Mouse (Mus musculus): ENCODE measurements around the gene Ankrd1.
A peak's percentile ranks its signal among the peaks of the same experiment; 100 is the strongest.

The Ankrd1 gene

DNA sequence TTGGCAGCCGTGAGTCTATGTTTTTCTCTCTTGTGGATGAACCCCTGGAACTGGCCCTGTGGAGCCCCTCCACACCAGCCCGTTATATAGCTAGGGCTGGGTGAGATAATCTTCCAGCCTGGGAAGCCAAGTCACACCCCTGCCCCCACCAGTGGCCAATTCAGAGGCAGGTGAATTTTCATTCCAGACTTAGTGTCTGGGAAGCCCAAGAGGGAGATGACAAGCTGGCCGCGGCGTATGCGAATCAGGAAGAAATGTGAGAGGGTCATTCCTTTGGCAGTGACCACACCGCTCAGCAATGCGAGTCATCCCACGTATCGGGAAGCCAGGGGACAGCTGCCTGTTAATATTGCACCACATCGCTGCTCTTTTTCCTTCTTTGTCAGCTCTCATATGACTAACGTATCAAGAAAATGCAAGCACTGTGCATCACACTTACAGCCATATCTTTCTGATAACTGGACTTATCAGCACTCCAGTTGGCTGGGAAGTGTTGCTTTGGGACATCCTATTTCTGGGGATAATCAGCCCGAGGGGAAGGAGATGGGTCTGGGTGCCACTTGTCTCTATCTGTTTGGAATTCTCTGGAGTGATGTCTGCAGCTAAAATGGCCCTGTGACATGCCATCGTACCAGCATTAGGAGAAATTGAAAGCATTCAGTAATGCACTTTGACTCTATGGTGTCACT lies at the start of gene Ankrd1:
TSS of gene Ankrd1 (minus strand) at position 317 of the 689 bp plus-strand sequence.
- DNase-seq (ENCODE audit: low read depth, low spot score): peak; percentile 30

DNA sequence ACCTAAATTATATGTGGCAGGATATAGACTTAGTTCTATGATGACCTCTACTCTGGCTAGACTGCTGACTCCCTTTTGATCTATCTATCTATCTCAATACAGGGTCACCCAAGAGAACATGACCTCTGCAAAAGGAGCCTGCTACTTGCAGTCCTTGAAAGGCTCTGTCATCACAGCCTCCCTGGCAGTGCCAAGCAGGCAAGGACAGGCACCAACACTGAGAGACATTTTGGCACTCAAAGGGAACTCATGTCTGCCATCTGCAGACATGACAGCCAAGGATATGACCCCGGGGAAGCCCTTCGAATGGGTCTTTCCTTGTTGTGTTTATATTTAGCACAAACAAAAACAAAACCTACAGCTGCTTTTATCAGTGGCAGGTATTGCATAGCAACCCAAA lies 49.2 kb upstream of the Ankrd1 start:
- DNase-seq (ENCODE audit: low read depth, low spot score): no peak

DNA sequence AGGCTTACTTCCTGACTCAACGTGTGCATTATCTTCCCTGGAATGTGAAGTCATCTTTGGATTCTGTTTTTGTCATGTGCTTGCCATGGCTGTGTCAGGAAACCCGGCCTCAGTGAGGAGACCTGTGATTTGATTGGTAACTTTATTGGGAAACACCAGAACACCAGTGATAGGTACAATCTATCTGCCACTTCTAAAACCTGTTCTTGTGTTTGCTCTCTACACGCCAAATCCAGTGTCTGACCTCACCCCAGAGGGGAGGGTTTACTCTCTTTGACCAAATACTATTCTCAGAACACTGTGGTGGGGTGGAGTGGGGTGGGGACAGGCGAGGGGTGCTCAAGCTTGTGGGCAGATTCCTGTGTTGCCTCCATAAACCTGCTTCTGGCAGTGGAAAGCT lies 48.2 kb upstream of the Ankrd1 start:
- DNase-seq (ENCODE audit: low read depth, low spot score): no peak

DNA sequence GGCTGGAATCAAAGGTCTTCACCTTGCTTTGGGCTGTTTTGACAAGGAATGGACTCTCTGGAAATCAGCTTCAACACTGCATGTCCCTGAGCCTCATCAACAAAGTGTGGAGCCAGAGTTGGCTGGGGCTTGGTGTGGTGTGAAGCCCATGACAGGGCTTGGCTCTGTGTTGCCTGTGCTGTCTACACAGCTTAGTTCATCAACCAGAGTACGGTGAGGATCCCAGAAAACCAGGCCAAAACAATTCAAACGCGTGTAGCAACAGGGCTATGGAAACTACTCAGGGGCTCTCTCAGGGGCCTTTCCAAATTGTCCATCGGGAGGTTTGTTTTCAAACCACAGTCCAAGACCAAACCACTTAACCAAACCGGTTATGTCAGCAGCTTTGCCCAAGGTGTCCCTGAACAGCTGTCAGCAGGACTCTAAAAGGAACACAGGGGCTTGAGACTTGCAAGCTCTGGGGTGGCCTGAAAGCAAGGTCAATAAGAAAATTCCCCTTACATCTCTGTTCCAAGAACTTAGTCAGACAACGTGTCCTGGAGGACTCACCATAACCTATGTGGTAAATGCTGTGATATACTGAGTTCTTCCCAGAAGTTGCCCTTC lies 47.5 kb upstream of the Ankrd1 start:
- DNase-seq (ENCODE audit: low read depth, low spot score): no peak

DNA sequence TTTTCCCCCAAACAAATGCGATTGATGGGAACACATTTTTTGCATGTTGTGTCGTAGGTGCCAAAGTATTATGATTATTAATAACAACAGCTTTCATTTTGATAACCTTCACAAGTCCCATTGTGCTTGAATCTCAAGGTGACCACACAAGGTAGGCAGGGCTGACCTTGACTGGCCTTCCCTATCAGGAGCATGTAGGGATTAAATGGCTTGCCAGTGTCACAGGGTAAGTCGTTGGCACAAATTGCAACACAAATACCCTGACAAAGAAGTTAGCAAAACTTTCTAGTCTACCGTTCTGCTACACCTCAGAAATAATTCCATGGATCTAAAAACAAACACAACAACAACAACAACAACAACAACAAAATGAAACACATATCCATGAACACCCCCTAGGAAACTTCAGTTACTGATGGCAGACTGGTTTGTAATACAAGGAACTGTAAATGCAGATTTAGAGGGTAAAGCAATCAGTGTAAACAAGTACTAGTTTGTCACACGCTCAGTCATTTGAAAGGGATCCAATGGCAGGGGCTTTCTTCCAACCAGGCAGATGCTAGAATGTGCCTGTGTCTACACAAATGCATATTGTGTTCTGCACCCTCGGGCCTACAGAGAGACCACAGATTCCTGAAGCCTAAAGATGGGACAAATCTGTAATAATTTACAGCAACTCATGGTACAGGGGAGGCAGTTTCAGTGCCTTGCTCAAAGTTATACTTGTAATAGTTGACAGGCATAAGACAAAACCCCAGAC lies 46.7 kb upstream of the Ankrd1 start:
- no peak for DNase-seq (ENCODE audit: low read depth, low spot score)

DNA sequence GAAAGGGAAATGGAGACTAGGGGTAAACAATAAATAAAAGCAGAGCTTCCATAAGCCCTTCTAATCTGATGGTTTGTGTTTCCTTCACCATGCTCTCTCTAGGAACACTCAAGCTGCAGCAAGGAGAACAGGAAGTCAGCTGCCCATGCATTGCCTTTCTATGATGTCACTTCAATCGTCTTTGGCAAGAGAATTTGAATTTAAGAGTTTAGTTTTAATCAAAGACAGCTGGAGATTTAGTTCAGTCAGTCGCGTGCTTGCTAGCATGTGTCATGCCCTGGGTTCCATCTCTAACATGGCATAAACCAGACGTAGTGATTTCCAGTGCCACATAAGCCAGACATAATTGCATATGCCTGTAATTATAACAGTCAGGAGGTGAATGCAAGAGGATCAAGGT lies 45.5 kb upstream of the Ankrd1 start:
- DNase-seq (ENCODE audit: low read depth, low spot score): no peak

DNA sequence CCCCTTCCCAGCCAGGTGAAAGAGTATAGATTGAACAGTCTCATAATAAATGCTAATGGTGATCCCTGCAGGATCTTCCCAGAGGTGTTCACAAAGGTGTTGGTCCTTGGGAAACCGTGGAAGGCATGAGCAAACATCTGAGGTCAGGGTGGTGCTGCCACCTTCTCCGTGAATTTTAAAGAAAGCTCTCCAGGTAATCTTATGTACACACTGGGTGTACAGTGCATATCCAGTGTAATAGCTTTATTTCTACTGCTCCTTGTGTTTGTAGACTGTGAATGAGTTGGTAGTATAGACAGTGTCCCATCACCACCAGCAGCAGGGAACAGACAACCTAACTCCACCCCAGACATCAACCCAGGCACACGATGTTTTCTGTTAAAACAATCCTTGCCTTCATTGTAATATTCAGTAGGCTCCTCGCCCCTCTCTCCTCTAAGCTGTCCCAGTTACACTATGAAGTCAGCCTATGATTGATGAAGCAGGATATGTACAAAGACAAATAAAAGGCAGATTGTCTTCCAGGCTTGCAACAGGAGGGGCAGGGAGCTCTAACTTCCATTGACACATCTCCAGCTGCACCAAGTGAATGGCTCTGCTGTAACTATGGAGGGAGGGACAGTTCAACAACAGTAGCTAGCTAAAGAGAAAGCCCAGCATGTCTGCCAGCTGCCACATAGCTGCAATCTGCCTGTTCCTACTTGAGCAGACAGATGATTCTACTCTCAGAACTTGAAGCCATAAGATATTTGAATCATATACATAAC lies 30.5 kb upstream of the Ankrd1 start:
- DNase-seq (ENCODE audit: low read depth, low spot score): no peak

DNA sequence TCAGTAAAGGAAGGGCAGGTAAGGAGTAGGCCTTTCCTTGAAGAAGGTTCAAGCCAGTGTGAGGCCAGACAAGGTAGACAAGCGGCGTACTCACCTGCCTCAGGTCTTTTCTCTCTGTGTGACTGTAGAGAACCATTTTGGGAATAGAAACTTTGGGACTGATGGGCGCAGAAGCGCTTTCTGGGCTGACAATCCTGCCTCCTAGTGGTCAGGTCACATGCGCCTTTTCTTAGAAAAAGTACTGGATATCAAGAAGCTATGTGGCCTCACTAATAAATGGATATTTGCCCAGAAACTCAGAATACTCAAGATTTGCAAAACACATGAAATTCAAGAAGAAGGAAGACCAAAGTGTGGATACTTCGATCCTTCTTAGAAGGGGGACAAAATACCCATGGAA lies 28.7 kb upstream of the Ankrd1 start:
- no peak for DNase-seq (ENCODE audit: low read depth, low spot score)

DNA sequence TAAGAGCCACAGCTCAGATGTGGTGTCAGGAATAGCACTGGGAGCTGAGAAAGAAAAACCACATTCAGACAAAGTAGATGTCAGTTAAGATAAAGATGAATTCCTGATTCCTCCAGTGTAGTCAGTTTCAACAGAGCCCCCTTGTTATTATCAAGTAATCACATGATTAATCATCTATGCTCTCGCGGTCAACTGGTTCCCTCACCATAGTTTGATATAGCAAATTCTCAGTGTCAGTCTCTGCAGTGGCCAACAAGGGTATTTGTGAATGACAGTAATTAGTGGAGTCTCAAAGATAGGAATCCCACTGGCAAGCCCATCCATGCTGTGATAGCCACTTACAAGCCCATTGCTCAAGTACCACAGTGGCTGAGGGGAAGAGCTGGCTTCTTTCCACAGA lies 23.7 kb upstream of the Ankrd1 start:
- no peak for DNase-seq (ENCODE audit: low read depth, low spot score)

DNA sequence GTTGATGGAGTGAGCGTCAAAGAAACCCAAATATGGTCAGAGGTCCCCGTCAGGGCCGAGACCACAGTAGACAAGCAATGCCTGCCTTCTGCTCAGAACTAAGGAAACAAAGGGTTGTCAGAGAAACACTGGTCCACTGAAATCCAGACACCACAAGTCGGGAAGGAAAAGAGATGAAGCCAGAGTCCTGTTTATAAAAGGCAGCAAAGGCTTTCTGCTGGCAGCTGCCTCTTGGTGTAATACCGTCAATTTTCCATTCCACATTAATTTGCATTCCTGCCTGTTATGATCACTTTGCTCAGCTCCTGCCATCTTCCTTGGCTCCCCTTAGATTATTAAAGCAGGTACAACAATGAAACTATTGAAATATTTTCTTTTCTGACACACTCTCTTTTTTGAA lies 13.8 kb upstream of the Ankrd1 start:
- DNase-seq (ENCODE audit: low read depth, low spot score): no peak

DNA sequence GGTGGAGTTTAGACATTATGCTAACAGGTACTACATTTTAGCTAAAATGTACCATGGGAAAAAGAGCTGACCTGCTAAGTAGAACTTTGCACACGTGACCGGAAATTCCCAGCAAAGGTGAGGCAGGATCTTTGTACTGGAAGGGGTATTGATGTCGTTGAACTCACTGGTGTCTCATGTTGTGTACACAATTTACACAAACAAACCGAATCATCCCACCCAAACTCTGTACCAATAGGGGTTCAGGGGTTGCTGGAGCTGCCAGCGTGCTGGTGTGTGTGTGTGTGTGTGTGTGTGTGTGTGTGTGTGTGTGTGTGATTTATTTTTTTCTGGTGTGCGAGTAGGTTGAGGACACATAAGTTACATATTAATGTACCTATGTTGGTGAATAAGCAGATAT lies 13.2 kb upstream of the Ankrd1 start:
- no peak for DNase-seq (ENCODE audit: low read depth, low spot score)

DNA sequence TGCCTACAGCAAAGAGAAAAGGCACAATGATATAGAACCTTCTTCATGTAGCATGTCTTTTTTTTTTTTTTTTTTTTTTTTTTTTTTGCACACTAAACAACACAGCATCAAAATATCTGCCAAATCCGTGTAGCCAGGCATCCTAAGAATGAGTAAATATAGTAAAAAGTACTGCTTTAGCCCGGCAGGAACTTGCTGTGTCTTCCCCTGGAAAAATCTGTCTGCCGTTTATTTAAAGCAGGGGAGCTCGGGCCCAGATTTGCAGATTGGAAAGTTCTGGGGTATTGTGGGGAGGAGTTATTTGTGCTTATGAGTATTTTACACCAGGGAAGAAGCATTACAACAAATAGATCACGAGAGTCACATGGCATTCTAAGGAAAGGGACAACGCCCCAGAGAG lies 12.1 kb upstream of the Ankrd1 start:
- DNase-seq (ENCODE audit: low read depth, low spot score): no peak

DNA sequence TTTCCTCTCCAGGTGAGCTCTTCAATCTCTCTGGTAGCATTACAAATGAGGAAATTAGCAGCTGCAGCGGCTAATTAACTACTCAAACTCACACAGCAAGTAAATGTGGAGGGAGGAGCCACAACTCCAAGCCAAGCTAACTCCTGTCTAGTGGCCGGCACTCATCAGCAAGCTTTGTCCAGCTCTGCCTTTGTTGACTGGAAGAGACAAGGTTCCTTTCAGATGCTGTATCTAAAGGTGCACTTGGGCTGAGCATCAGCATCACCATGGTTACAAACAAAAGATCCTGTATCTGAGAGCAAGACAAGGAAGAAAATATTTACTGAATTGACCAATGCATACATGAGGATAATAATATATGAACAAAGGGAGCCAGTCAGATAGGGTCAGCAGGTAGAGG lies 10.3 kb upstream of the Ankrd1 start:
- DNase-seq (ENCODE audit: low read depth, low spot score): no peak

DNA sequence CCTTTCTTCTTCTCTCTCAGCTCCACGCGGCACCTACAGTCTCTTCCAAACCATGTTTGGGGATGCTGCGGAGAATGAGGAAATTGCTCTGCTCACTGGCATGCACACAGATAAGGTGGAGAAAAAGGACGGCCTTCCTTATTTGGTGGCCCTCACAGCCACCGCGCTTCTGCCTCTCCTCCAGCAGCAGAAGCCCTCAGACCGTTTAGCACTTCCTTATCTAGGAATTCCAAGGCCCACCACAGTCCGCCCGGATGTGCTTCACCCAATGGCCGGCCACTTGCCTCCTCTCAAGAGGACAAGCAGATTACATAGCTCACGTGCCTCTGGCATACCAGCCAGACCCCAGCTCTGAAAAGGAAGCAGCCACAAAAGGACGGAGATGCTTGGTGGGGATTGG lies 9.7 kb upstream of the Ankrd1 start:
- DNase-seq (ENCODE audit: low read depth, low spot score): no peak

DNA sequence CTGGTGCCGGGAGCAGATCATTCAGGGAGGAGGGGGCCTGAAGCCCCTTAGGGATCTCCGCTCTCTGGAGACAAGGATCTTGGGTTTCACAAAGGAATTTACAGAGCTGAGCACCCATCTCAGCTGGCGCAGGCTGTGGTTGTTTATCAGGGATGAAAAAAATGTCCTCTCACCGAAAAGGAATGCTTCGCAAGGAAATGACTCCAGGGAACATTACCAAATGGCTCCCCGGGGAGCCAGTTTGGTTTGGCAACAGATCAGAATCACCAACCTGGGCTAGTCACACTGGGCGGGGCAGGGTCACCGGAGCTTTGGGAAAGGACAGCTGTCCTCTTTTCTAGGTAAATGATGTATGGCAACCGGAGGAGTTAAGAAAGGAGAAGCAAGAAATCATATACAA lies 9.3 kb upstream of the Ankrd1 start:
- peak; percentile 16 for DNase-seq (ENCODE audit: low read depth, low spot score)

DNA sequence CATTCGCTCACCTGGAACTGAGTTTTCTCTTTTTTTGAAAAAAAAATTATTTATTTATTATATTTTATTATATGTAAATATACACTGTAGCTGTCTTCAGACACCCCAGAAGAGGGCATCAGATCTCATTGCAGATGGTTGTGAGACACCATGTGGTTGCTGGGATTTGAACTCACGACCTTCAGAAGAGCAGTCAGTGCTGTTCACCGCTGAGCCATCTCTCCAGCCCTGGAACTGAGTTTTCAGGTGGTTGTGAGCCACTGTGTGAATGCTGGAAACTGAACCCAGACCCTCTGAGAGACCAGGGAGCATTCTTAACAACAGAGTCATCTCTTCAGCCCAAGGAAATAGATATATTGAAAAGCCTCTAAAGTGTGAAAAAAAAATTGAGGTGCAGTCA lies 8.5 kb upstream of the Ankrd1 start:
- DNase-seq (ENCODE audit: low read depth, low spot score): no peak

DNA sequence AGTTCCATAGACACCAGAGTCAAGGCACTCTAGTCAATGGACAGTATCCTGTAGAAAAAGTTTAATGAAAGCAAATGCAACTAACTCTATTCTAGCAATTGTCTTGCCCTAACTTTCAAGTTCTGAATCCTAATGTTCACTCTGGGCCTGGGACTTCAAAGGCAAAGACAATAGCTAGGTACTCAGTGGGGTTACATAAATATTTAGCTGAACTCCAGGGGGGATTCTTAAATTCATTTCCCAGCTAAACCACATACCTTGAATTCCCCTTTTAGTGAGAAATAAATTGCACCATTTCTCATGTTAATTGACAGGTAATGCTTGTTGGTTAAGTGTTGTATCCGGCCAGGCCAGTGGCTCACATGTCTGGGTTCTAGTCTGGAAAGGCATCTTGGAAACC lies 4.3 kb upstream of the Ankrd1 start:
- no peak for DNase-seq (ENCODE audit: low read depth, low spot score)

DNA sequence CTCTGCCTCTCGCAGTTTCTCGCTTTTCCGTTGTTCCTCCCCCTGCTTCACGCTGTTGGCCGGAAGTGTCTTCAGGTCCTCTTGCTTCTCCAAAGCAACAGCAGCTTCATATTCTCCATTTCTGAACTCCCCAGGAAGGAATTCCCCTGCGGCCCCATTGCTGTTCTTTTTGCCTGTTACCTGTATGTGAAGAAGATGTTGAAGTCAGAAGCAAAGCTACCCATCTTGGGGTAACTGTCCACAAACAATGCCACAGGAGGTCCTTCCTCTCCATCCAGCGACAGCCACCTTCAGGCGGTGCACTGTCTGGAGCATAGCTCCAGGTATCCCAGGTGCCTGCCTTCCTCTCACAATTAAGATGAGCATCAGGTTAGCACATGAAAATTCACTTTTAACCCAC lies 680 bp downstream of the Ankrd1 start:
- no peak for DNase-seq (ENCODE audit: low read depth, low spot score)

DNA sequence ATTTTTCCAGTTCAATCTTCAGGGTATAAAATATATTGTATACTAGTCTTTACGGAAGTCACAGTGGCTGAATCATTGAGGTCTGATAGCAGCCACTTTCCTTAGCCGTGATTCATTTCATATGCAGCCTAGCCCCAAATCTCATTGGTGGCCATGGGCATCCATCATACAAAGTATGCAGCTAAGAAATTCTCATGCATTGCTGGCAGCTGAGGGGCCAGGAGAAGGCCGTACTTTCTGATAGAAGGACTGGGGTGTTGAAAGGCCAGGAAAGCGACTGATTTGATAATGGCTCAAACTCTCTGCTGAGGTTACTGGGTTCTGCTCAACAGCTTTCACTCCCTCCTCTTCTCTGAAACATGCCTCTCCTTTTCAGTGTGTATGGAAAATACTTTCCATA lies 3.7 kb downstream of the Ankrd1 start:
- DNase-seq (ENCODE audit: low read depth, low spot score): no peak

DNA sequence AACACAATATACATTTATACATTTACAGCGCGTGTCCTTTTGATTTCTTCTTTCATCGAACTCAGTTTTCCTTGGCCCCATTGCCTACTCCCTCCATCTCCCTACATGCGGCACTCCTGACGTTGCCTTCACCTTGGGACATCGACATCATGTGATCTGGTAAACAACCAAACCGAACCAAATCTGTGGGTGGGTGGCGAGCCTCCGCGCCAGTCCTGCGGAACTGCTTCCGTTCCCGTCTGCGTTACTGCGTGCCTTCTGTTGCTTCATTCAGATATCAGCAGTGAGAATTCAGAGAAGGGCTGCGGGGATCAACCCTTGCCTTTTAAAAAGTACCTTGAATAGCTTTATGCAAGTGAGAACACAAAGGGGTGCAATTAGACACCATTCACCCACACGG lies 7.9 kb downstream of the Ankrd1 start:
- no peak for DNase-seq (ENCODE audit: low read depth, low spot score)

DNA sequence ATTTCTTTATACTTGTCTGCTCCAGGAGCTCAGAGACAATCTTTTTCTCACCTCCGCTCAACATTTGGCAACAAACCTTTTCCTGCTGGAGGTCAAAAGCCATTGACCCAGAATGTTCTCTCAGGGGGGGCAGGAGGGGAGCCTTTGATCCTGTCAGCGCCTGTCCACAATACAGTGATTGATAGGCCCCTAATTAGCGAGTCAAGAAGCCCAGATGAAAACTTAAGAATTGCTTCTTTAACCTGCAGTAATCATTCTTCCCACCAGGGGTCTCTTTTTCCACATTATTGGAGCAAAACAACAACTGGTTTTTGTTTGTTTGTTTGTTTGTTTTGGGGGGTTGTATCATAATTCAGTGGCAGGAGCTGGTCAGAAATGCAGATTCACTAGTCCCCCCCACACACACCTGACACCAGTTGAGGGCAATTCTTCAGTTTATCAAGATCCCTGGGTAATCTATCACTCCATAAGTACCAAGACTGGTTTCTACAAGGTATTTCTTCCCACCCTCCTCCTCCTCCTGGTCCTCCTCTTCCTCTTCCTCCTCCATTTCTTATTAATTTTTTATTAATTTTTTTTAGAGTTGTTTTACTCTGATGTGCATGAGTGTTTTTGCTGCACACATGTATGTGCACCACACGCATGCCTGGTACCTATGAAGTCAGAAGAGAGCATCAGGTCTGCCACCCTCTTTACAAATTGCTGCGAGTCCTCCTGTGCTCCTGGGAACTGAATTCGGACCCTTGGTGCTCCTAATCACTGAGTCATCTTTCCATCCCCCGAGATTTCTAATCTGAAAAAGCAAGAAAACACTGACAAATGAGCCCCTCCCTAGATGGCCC lies 8.6 kb downstream of the Ankrd1 start:
- no peak for DNase-seq (ENCODE audit: low read depth, low spot score)
